Comparison of ENCODE assay signal across 8 mouse cellular contexts in the genomic region with DNA sequence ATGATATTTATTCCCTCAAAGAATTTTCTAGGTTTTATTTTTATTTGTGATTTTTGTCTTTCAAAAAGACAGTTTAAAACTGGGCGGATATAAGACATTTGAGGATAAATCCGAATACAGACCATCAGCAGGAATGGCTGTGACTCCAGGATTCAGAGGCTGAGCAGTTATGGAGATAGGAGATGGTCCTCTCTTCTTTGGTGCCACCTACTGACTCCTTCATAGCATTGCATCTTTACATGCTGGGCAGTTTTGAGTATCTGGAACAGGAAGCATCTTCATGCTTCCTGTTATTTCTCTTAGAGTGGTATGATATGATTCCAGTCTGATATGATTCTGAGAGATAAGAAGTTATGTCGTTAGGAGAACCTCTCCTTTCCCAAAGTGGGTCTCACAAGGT.
DNase-seq lines count a peak whose midpoint lies in the region; ATAC-seq lines count a peak whose summit lies in the region.

No protein-coding gene starts in this region.

- peak; percentile 49 to 58 for DNase-seq in left cerebral cortex, postnatal 14 days (ENCODE audit: low spot score in 2 of 2)
- DNase-seq in left cerebral cortex, postnatal 36 days (ENCODE audit: low spot score in 2 of 2): no peak
- peak; percentile 60 for DNase-seq in MN1 (ENCODE audit: low spot score)
- peak; percentile 79 for DNase-seq in embryo, embryonic 10 days (ENCODE audit: low spot score)
- DNase-seq in mesoderm, embryonic 11.5 days (ENCODE audit: low read depth, low spot score): peak; percentile 66
- DNase-seq in right cerebral cortex, postnatal 36 days (ENCODE audit: low spot score in 2 of 2): no peak
- DNase-seq in gastrocnemius, postnatal 4 days (ENCODE audit: low spot score in 2 of 2): no peak

- ATAC-seq in inflammation-experienced regulatory T-cells, adult 6 months: peak; percentile 67

- intact Hi-C loops in left cerebral cortex, postnatal 14 days (cut with DNase I): loop anchor here (2.0 to 10.0 kb wide), 3 partner anchors 118 to 280 kb away; partner anchors contain the start of gene Unc79
- intact Hi-C loops in left cerebral cortex, postnatal 36 days (cut with DNase I): loop anchor here (2.0 to 10.0 kb wide), 3 partner anchors 113 to 280 kb away; no protein-coding TSS in a partner anchor

Comparison
In these comparisons a context has a peak if more than half of its experiments do, and no peak if none do; other contexts are left out.
1. DNase-seq: peak in left cerebral cortex, postnatal 14 days (2 of 2), MN1 (single experiment), embryo, embryonic 10 days (single experiment) and mesoderm, embryonic 11.5 days (single experiment); none in left cerebral cortex, postnatal 36 days (0 of 2), right cerebral cortex, postnatal 36 days (0 of 2) and gastrocnemius, postnatal 4 days (0 of 2).